Mouse (Mus musculus): ENCODE measurements around the gene Prl3a1. TPM values are rescaled to one million over a fixed set of nuclear protein-coding genes. Genes with fewer than 3 reads are reported as not detected.

Gene Prl3a1
- total RNA-seq (2021): not detected in 2 replicates
- long read RNA-seq, experiment 1: 0 reads
- long read RNA-seq, experiment 2: 0 reads

DNA sequence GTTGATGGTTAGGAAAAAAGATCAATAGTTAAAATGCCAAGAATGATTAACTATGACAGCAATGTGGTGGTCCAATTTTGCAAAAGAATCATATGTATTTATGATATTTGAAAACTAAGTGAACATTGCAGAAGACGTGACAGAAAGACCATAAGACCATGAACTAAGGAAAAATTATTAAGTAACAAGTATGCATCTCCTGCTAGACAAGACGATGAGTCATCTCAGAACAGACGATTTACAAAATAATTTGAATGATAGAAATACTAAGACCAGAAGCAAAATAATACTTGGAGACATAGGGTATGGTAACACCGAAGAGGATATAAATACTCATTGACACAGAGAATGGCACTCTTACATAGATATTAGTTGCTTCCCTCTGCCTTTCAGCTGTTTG is at the start of gene Prl3a1:
Gene Prl3a1, plus strand, starts transcription at position 301 of the 400 bp plus-strand sequence.
- DNase-seq: no peak

DNA sequence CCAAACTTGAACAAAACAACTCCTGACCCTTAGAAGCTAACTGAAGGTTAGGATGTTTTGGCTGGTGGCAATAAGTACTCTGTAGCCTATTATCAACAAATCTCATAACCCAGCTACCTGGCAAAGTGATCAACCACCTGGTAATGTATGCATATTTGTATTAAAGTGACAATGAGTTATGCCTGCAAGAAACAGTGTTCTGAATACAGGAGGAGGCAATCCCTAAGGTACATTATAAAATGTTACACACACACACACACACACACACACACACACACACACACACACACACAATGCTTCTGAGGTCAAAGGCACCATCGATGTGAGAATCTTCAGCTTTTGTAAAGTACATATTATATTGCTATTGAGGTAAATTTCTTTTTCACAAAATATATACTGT is 17.7 kb upstream of the Prl3a1 start, which contains the start of gene Prl3b1:
Gene Prl3b1, plus strand, starts transcription at position 301 of the 400 bp plus-strand sequence.
- no peak for DNase-seq

- DNase-seq: no peak
Measured at GRCm38 (mm10) chr13:27312334-27313225, 53.3 kb downstream of the Prl3a1 start, which contains the start of gene Prl6a1. Prl6a1 (plus strand) TSS chr13:27312627.

Other genes with a start within 250 kb of the Prl3a1 start
- not detected in 2 replicates for gene Prl, start 201.9 kb upstream of the Prl3a1 start, total RNA-seq (2021)
- not detected in 2 replicates for gene Prl3d1, start 165.2 kb upstream of the Prl3a1 start, total RNA-seq (2021)
- not detected in 2 replicates for gene Prl3d2, start 137.7 kb upstream of the Prl3a1 start, total RNA-seq (2021)
- not detected in 2 replicates for gene Prl3d3, start 102.6 kb upstream of the Prl3a1 start, total RNA-seq (2021)
- not detected in 2 replicates for gene Prl3c1, start 62.8 kb upstream of the Prl3a1 start, total RNA-seq (2021)
- gene Prl3b1, start 17.6 kb upstream of the Prl3a1 start, total RNA-seq (2021): not detected in 2 replicates
- gene Prl6a1, start 53.2 kb downstream of the Prl3a1 start, total RNA-seq (2021): not detected in 2 replicates
- 0.41 and 1.5 TPM in 2 replicates for gene Prl8a2, start 86.2 kb downstream of the Prl3a1 start, total RNA-seq (2021)
- not detected in 2 replicates for gene Prl2b1, start 131.4 kb downstream of the Prl3a1 start, total RNA-seq (2021)
- gene Prl8a6, start 179.3 kb downstream of the Prl3a1 start, total RNA-seq (2021): not detected in 2 replicates

All from adrenal gland, postnatal 14 days (tissue).